Mouse (Mus musculus): ENCODE measurements around the gene Hhat.

Gene Hhat

GRCm38 (mm10) chr1:192543686-192544085 is 227.3 kb downstream of the Hhat start:
- no peak for DNase-seq

DNA sequence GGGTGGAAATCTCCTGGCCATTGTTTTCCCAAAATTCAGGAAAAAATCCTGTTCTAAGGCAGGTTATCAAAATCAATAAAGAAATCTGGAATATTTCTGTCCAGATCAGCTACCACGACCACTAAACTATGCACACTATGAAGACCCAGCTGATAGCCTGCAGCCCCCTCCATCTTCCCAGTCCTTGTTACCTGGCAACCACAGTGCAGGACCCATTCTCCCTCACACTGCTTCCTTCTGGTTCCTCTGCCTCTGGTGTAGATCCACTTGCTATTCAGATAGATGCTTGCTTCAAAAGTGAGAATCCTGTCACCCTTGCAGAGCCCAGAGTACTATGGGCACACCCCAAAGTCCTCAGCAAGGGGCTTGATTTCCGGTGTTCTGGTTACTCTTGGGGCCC is 228.9 kb downstream of the Hhat start:
- DNase-seq, result no peak

- peak; percentile 32 for DNase-seq
Observed at GRCm38 (mm10) chr1:192537169-192537568, 233.9 kb downstream of the Hhat start.

- no peak for DNase-seq
Observed at GRCm38 (mm10) chr1:192536440-192536839, 234.6 kb downstream of the Hhat start.

GRCm38 (mm10) chr1:192533016-192533415 is 238.0 kb downstream of the Hhat start:
- DNase-seq, result no peak

DNA sequence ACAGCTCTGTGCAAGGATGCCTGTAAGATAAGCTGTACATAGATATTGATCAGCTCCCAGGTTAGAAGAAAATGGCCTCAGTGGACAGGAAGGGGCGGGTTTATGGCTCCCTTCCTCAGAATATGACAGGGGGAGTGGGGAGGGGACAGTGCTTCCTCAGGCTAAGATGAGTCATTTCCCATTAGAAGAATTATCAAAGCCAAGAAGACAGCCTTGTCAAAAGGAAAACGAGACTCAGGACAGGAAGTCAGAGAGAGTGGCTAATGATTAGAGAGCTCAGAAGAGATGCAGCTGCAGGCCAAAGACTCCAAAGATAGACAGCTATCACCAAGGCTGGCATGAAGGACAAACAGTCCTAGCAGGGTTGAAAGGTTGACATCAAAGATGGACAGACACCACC is 238.8 kb downstream of the Hhat start:
- DNase-seq, result no peak

GRCm38 (mm10) chr1:192531490-192532146 is 239.4 kb downstream of the Hhat start:
- DNase-seq, result no peak

GRCm38 (mm10) chr1:192525711-192526350 is 245.2 kb downstream of the Hhat start:
- DNase-seq, result no peak

DNA sequence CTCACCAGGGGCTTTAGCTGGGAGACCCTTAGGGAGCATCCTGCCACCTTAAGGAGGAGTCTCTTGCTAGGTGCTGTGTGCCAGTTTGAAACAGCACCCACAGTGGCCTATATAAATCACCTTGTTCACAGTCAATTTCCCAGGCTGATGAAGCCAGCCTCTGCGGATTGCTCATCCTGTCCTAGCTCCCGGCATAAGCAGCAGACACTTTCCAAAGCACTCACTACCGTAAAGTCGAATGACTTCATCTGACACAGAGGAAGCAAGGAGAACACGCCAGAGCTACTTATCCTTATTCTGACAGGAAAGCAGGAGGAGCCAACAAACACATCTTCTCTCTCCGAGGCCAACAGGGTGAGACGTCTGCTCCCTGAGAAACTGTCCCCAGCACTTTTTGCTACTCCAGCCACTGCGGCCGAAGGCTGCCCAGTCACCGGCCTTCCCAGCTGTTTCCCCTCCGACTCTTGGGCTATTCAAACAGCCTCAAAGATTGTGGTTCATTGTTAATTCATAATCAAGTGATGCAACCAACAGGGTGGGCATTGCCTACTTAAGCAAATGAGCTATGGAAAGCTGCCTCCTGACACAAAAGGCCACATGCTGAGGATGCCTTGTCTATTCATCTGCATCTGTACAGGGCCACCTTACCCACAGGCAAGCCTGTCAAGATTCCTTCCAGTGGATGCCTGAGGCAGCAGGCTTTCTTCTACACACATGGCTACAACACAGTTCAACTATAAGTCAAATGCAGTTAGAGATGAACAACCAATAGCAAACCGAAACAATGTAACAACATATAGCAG is 248.4 kb downstream of the Hhat start:
- DNase-seq, result no peak

- peak; percentile 25 for DNase-seq
Observed at GRCm38 (mm10) chr1:192520836-192521435, 250.1 kb downstream of the Hhat start.

- DNase-seq, result no peak
Observed at GRCm38 (mm10) chr1:192519713-192520112, 251.3 kb downstream of the Hhat start.

GRCm38 (mm10) chr1:192515373-192515772 is 255.7 kb downstream of the Hhat start:
- no peak for DNase-seq

- no peak for DNase-seq
Observed at GRCm38 (mm10) chr1:192512821-192513220, 258.2 kb downstream of the Hhat start.

GRCm38 (mm10) chr1:192503651-192504050 is 267.4 kb downstream of the Hhat start:
- no peak for DNase-seq

GRCm38 (mm10) chr1:192502835-192503234 is 268.2 kb downstream of the Hhat start:
- no peak for DNase-seq

GRCm38 (mm10) chr1:192502016-192502415 is 269.0 kb downstream of the Hhat start:
- DNase-seq, result no peak

- DNase-seq, result no peak
Observed at GRCm38 (mm10) chr1:192497505-192497904, 273.5 kb downstream of the Hhat start.

- no peak for DNase-seq
Observed at GRCm38 (mm10) chr1:192489908-192490825, 280.9 kb downstream of the Hhat start.

GRCm38 (mm10) chr1:192487571-192487970 is 283.5 kb downstream of the Hhat start:
- DNase-seq, result no peak

GRCm38 (mm10) chr1:192485030-192485429 is 286.0 kb downstream of the Hhat start:
- no peak for DNase-seq

- no peak for DNase-seq
Observed at GRCm38 (mm10) chr1:192481446-192481845, 289.6 kb downstream of the Hhat start.

DNA sequence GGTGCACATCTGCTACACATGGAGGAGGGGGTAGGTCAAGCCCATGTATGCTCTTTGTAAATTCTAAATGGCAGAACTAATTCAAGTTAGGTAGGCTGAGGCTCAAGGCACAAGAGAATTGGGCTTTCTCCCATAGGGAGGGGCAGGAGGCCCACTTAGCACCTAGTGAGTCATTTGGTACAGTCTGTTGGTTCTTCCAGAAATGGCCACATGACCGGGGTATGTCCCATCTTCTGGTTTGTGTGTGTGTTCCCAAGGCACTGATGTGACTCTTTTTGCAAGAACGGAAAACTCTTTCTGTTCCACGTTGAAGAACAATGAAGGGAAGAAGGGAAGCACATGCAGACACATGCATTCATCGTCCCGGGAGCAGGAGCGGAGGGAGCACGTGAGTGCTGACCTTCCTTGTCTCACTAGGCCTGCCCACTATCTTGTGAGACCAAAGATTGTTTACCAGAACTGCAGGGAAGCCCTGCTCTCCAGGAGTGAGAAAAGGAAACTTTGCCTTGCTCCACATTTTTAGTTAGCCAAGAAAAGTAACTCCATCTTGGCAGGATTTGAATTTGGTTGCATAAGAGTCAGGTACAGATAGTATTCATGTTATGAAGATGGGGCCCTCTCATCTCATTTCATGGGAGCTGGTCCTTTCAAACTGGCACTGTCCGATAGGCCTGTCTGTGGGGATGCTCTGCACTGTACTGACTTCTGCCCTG is 290.8 kb downstream of the Hhat start:
- DNase-seq, result no peak

Data from embryo, embryonic 11 days (tissue).